Mouse (Mus musculus): ENCODE measurements around the gene Ptpn3.
"Not testable (repeated sequence)": the region's sequence is repeated elsewhere in the genome, so short reads cannot be mapped to it uniquely, and the experiment has no call there.

DNA sequence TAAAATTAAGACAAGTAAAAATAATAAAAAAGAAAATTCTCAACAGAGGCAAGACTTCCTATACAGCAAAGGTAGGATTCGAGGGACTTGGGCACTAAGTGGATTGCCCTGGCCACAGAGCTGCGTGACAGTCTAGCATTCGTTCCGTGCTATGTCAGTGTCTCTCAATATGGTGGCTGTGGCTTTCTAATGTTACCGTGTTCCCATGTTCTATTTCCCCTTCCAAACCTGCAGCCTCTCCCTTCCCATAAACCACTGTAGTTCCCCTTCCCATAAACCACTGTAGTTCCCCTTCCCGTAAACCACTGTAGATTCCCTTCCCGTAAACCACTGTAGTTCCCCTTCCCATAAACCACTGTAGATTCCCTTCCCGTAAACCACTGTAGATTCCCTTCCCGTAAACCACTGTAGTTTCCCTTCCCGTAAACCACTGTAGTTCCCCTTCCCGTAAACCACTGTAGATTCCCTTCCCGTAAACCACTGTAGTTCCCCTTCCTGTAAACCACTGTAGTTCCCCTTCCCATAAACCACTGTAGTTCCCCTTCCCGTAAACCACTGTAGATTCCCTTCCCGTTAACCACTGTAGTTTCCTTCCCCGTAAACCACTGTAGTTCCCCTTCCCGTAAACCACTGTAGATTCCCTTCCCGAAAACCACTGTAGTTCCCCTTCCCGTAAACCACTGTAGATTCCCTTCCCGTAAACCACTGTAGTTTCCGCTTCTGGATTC is 102.8 kb downstream of the Ptpn3 start:
- not testable (repeated sequence) for TF ChIP-seq ZNF384 (IDR thresholded peaks at IDR 0.05; ENCODE audit: low read depth, low read length); TCF12 (IDR thresholded peaks at IDR 0.05; ENCODE audit: low read depth, low read length); SMC3 (IDR thresholded peaks at IDR 0.05; ENCODE audit: low read depth, low read length); CHD1 (IDR thresholded peaks at IDR 0.05; ENCODE audit: low read depth, low read length); POLR2A (IDR thresholded peaks at IDR 0.05; ENCODE audit: low read depth, low read length); USF2 (conservative IDR thresholded peaks at IDR 0.05; ENCODE audit: low read depth, low read length); CTCF (conservative IDR thresholded peaks at IDR 0.05 in 1 of 2, IDR thresholded peaks at IDR 0.05 in 1 of 2; ENCODE audit: low read depth in 2 of 2, low read length in 2 of 2); ETS1 (conservative IDR thresholded peaks at IDR 0.05; ENCODE audit: low read depth, low read length)
